10 mouse cellular contexts compared by ENCODE assay signal in genomic region chr1:163725106-163725759, GRCm38 (mm10). TPM values are rescaled to one million over a fixed set of nuclear protein-coding genes. Genes with fewer than 3 reads are reported as not detected.
DNase-seq lines count a peak whose midpoint lies in the region; ATAC-seq lines count a peak whose summit lies in the region.
"Had no signal": no experiment of that assay in that cellular context is flagged by ENCODE, and none has a peak within 500 bp of the region (broad histone marks: within the 10 kb centered on the region; RNA-seq: fewer than 3 reads in every experiment).

Gene Mettl11b, minus strand, starts transcription at chr1:163725232.

- 38% methylated on average over 9 of the region's 9 CpGs for WGBS in embryonic facial prominence, embryonic 12.5 days
- 38% methylated on average over 9 of the region's 9 CpGs for WGBS in limb, embryonic 15.5 days

- no peak within 1 kb of the TSS for H3K4me3 ChIP-seq in embryonic facial prominence, embryonic 12.5 days
- H3K4me3 ChIP-seq in limb, embryonic 15.5 days, result no peak within 1 kb of the TSS

- H3K9me3 ChIP-seq in embryonic facial prominence, embryonic 12.5 days, result no peaks in the 10 kb centered on the region
- no peaks in the 10 kb centered on the region for H3K9me3 ChIP-seq in limb, embryonic 15.5 days

- H3K4me2 ChIP-seq in embryonic facial prominence, embryonic 12.5 days (replicated peaks), result 0 out of 2 replicates have a peak within 1 kb of the TSS, but pooled peaks have one; percentile 11
- H3K4me2 ChIP-seq in limb, embryonic 15.5 days, result no peak within 1 kb of the TSS

- ATAC-seq in embryonic facial prominence, embryonic 12.5 days (ENCODE audit: insufficient number of reproducible peaks, insufficient read depth, low FRiP score, low TSS enrichment), result 0 out of 2 replicates have a peak, but pooled peaks have one; percentile 35
- ATAC-seq in limb, embryonic 15.5 days (ENCODE audit: insufficient number of reproducible peaks, low FRiP score, low TSS enrichment, low read depth), result 0 out of 2 replicates have a peak, but pooled peaks have one; percentile 55

- H3K9ac ChIP-seq in embryonic facial prominence, embryonic 12.5 days, result no peak within 1 kb of the TSS
- no peak within 1 kb of the TSS for H3K9ac ChIP-seq in limb, embryonic 15.5 days

- peak; percentile 10 for DNase-seq in embryo, embryonic 10.5 days (ENCODE audit: low spot score)
- no peak for DNase-seq in embryo, embryonic 10 days (ENCODE audit: low spot score)
- peak; percentile 13 to 19 for DNase-seq in heart, adult 9 months (ENCODE audit: low spot score in 2 of 2)
- DNase-seq in spleen, adult 12 weeks (ENCODE audit: low spot score), result no peak
- no peak for DNase-seq in kidney, postnatal 25 days
- DNase-seq in B cell, adult 2 months, result no peak

- peaks cover 7% of the 10 kb centered on the region for H3K4me1 ChIP-seq in embryonic facial prominence, embryonic 12.5 days
- H3K4me1 ChIP-seq in limb, embryonic 15.5 days, result peaks cover 8% of the 10 kb centered on the region; the same call in 1 of the 2 replicates

- no peak within 1 kb of the TSS for H3K27ac ChIP-seq in embryonic facial prominence, embryonic 12.5 days
- H3K27ac ChIP-seq in limb, embryonic 15.5 days, result no peak within 1 kb of the TSS

- no peaks in the 10 kb centered on the region for H3K27me3 ChIP-seq in embryonic facial prominence, embryonic 12.5 days
- H3K27me3 ChIP-seq in limb, embryonic 15.5 days, result no peaks in the 10 kb centered on the region

- H3K36me3 ChIP-seq in embryonic facial prominence, embryonic 12.5 days, result no peaks in the 10 kb centered on the region
- H3K36me3 ChIP-seq in limb, embryonic 15.5 days, result no peaks in the 10 kb centered on the region

RNA-seq across cellular contexts. Expression of gene Mettl11b, which starts in this region (rescaled TPM):
- polyA plus RNA-seq in embryonic facial prominence, embryonic 12.5 days (2016; fragmentation: Nextera tagmentation; extraction: Ambion mirVana), result 0.37 and 0.45 TPM in 2 replicates
- polyA plus RNA-seq in limb, embryonic 15.5 days (2015; fragmentation: Nextera tagmentation; extraction: Ambion mirVana), result 0.15 and 1.6 TPM in 2 replicates
- polyA plus RNA-seq: liver, adult 2 months; small intestine, adult 2 months had no signal

Comparison
In these comparisons a context has a peak if more than half of its experiments do, and no peak if none do; other contexts are left out.
1. DNase-seq: peak in embryo, embryonic 10.5 days (single experiment) and heart, adult 9 months (2 of 2); none in embryo, embryonic 10 days (single experiment), spleen, adult 12 weeks (single experiment), kidney, postnatal 25 days (0 of 2) and B cell, adult 2 months (0 of 2).
2. Peak in ATAC-seq and H3K4me2 ChIP-seq in embryonic facial prominence, embryonic 12.5 days; RNA of the gene not detected or under 1 TPM.